Mouse (Mus musculus) hindbrain, embryonic 12.5 days (tissue): ENCODE measurements around the gene 4833439L19Rik. TPM values are rescaled to one million over a fixed set of nuclear protein-coding genes. Genes with fewer than 3 reads are reported as not detected.

Experiments used
- ATAC-seq: fragments of 200-750 bp; cut with Nextera tagmentation; 2 replicates; pipeline ENCODE4 v1.8.0; 2017; ENCODE audit warnings: moderate TSS enrichment; ENCODE audit not compliant: low FRiP score
- H3K27ac ChIP-seq: fragments of 300-500 bp; sonication (generic); 2 replicates; pipeline ENCODE4 v1.5.1; 2016; ENCODE audit warnings: mild to moderate bottlenecking
- H3K27me3 ChIP-seq: fragments of 300-500 bp; sonication (generic); 2 replicates; pipeline ENCODE4 v1.6.1; 2016; ENCODE audit warnings: mild to moderate bottlenecking
- H3K36me3 ChIP-seq: fragments of 300-500 bp; sonication (generic); 2 replicates; pipeline ENCODE4 v1.6.1; 2016; ENCODE audit warnings: mild to moderate bottlenecking
- H3K4me1 ChIP-seq: fragments of 300-500 bp; sonication (generic); 2 replicates; pipeline ENCODE4 v1.6.1; 2016
- H3K4me2 ChIP-seq: fragments of 300-500 bp; sonication (generic); replicated peaks from 2 replicates; pipeline ENCODE4 v1.6.1; 2016; ENCODE audit warnings: mild to moderate bottlenecking
- H3K4me3 ChIP-seq: fragments of 300-500 bp; sonication (generic); 2 replicates; pipeline ENCODE4 v1.5.1; 2016; ENCODE audit warnings: mild to moderate bottlenecking
- H3K9ac ChIP-seq: fragments of 300-500 bp; sonication (generic); 2 replicates; pipeline ENCODE4 v1.6.1; 2016; ENCODE audit warnings: mild to moderate bottlenecking, moderate library complexity
- H3K9me3 ChIP-seq: fragments of 300-500 bp; sonication (generic); replicated peaks from 2 replicates; pipeline ENCODE4 v1.6.1; 2016; ENCODE audit warnings: mild to moderate bottlenecking
- WGBS: fragments of 180-500 bp; shearing (Covaris S2); methylation state at CpG from one replicate; pipeline ENCODE4 v1.1.7; 2016; 5-methylcytosine and 5-hydroxymethylcytosine counted together
- polyA plus RNA-seq: library from polyadenylated mRNA; unstranded; fragments of >200 nt; fragmentation: Nextera tagmentation; extraction: Ambion mirVana; gene quantifications from 2 replicates; pipeline ENCODE4 v1.2.1, GENCODE M21; 2016

Gene 4833439L19Rik
- polyA plus RNA-seq, 1 experiment from 2014 or later, result 235 TPM

GRCm38 (mm10) chr13:54560608-54561007, 4.6 kb downstream of the 4833439L19Rik start:
- Histone ChIP-seq H3K27me3 (no peaks in the 10 kb centered on the region), H3K4me2 (no peak overlapping the region), H3K9me3 (no peaks in the 10 kb centered on the region), H3K4me1 (peaks cover 15% of the 10 kb centered on the region), H3K36me3 (peaks cover 70% of the 10 kb centered on the region), H3K4me3 (no peak overlapping the region), H3K9ac (no peak overlapping the region), H3K27ac (no peak overlapping the region)
- WGBS, result 94% methylated on average over 7 of the region's 7 CpGs
- no peak for ATAC-seq

GRCm38 (mm10) chr13:54559656-54560055, 5.6 kb downstream of the 4833439L19Rik start:
- 95% methylated on average over 2 of the region's 2 CpGs for WGBS
- H3K27ac ChIP-seq, result no peak overlapping the region
- H3K9me3 ChIP-seq, result no peaks in the 10 kb centered on the region
- H3K4me3 ChIP-seq, result no peak overlapping the region
- no peak overlapping the region for H3K9ac ChIP-seq
- no peaks in the 10 kb centered on the region for H3K27me3 ChIP-seq
- H3K36me3 ChIP-seq, result peaks cover 79% of the 10 kb centered on the region
- H3K4me1 ChIP-seq, result peaks cover 12% of the 10 kb centered on the region
- ATAC-seq, result no peak
- H3K4me2 ChIP-seq, result no peak overlapping the region

DNA sequence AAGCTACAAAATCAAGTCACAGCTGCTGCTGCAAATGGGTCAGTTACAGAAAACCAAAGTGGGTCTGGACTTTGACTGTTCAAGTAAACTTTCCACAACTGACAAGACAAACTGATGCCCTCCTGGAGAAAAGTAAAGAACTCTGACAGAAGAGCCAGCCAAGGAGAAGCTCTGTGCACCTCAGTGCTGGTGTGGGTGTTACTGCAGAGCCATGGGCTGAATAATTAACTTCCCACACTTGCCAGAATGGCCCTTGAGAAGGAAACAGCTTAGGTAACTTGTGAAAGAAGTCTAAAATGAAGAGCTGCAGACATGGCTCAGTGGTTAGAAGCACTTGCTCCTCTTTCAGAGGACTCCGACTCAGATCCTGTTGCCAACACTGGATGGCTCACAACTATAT, 7.6 kb downstream of the 4833439L19Rik start:
- ATAC-seq, result no peak
- Histone ChIP-seq H3K9me3 (no peaks in the 10 kb centered on the region), H3K4me3 (no peak overlapping the region), H3K9ac (no peak overlapping the region), H3K4me1 (no peaks in the 10 kb centered on the region), H3K27ac (no peak overlapping the region), H3K4me2 (no peak overlapping the region), H3K27me3 (no peaks in the 10 kb centered on the region), H3K36me3 (peaks cover 96% of the 10 kb centered on the region)
- 92% methylated on average over 1 of the region's 1 CpGs for WGBS

GRCm38 (mm10) chr13:54556796-54557195, 8.4 kb downstream of the 4833439L19Rik start:
- Histone ChIP-seq H3K36me3 (peaks cover 97% of the 10 kb centered on the region), H3K9ac (no peak overlapping the region), H3K4me2 (no peak overlapping the region), H3K27ac (no peak overlapping the region), H3K27me3 (no peaks in the 10 kb centered on the region), H3K9me3 (no peaks in the 10 kb centered on the region), H3K4me3 (no peak overlapping the region), H3K4me1 (no peaks in the 10 kb centered on the region)
- 95% methylated on average over 3 of the region's 3 CpGs for WGBS
- ATAC-seq, result no peak

- no peaks in the 10 kb centered on the region for H3K4me1 ChIP-seq
- no peaks in the 10 kb centered on the region for H3K27me3 ChIP-seq
- H3K9me3 ChIP-seq, result no peaks in the 10 kb centered on the region
- WGBS, result 94% methylated on average over 9 of the region's 9 CpGs
- peaks cover 97% of the 10 kb centered on the region for H3K36me3 ChIP-seq
- no peak for ATAC-seq
- H3K27ac ChIP-seq, result no peak overlapping the region
- no peak overlapping the region for H3K9ac ChIP-seq
- no peak overlapping the region for H3K4me2 ChIP-seq
- no peak overlapping the region for H3K4me3 ChIP-seq
Measured at GRCm38 (mm10) chr13:54556176-54556575, 9.1 kb downstream of the 4833439L19Rik start.

- Histone ChIP-seq H3K4me3 (no peak overlapping the region), H3K36me3 (peaks cover 64% of the 10 kb centered on the region), H3K9me3 (no peaks in the 10 kb centered on the region), H3K27me3 (no peaks in the 10 kb centered on the region), H3K27ac (no peak overlapping the region), H3K9ac (no peak overlapping the region), H3K4me2 (no peak overlapping the region), H3K4me1 (no peaks in the 10 kb centered on the region)
- ATAC-seq, result no peak
- 87% methylated on average over 7 of the region's 7 CpGs for WGBS
Measured at GRCm38 (mm10) chr13:54548036-54548435, 17.2 kb downstream of the 4833439L19Rik start.

GRCm38 (mm10) chr13:54532134-54532533, 33.1 kb downstream of the 4833439L19Rik start:
- no peak for ATAC-seq
- no peak overlapping the region for H3K4me3 ChIP-seq
- peaks cover 74% of the 10 kb centered on the region for H3K36me3 ChIP-seq
- no peak overlapping the region for H3K27ac ChIP-seq
- no peak overlapping the region for H3K9ac ChIP-seq
- no peak overlapping the region for H3K4me2 ChIP-seq
- H3K27me3 ChIP-seq, result no peaks in the 10 kb centered on the region
- no peaks in the 10 kb centered on the region for H3K4me1 ChIP-seq
- no peaks in the 10 kb centered on the region for H3K9me3 ChIP-seq

GRCm38 (mm10) chr13:54527140-54527539, 38.1 kb downstream of the 4833439L19Rik start:
- Histone ChIP-seq H3K36me3 (peaks cover 76% of the 10 kb centered on the region), H3K27ac (no peak overlapping the region), H3K4me2 (no peak overlapping the region), H3K4me1 (no peaks in the 10 kb centered on the region), H3K4me3 (no peak overlapping the region), H3K9me3 (no peaks in the 10 kb centered on the region), H3K9ac (no peak overlapping the region), H3K27me3 (no peaks in the 10 kb centered on the region)
- ATAC-seq, result no peak
- WGBS, result 90% methylated on average over 6 of the region's 6 CpGs

- Histone ChIP-seq H3K36me3 (peaks cover 23% of the 10 kb centered on the region), H3K4me1 (no peaks in the 10 kb centered on the region), H3K9me3 (no peaks in the 10 kb centered on the region), H3K9ac (no peak overlapping the region), H3K27me3 (no peaks in the 10 kb centered on the region), H3K4me3 (no peak overlapping the region), H3K27ac (no peak overlapping the region), H3K4me2 (no peak overlapping the region)
- ATAC-seq, result no peak
Measured at GRCm38 (mm10) chr13:54521181-54521580, 44.1 kb downstream of the 4833439L19Rik start.

DNA sequence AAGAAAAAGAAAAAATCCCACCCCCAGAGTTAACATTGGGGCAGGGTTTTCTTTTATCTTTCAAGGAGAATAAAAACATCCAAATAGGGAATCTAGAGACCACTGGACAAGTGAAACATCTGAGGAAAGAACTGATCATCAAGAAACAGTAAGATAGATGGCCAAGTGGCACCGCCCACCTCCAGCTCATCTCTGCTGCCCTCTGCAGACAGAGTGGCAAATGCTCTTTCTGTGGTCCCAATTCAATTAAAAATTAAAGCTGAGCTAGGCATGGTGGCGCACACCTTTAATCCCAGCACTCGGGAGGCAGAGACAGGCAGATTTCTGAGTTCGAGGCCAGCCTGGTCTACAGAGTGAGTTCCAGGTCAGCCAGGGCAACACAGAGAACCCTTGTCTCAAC, 45.0 kb downstream of the 4833439L19Rik start:
- Histone ChIP-seq H3K4me1 (no peaks in the 10 kb centered on the region), H3K9me3 (no peaks in the 10 kb centered on the region), H3K27me3 (no peaks in the 10 kb centered on the region), H3K36me3 (peaks cover 20% of the 10 kb centered on the region), H3K9ac (no peak overlapping the region), H3K27ac (no peak overlapping the region), H3K4me3 (no peak overlapping the region), H3K4me2 (no peak overlapping the region)
- 89% methylated on average over 4 of the region's 4 CpGs for WGBS
- ATAC-seq, result no peak

DNA sequence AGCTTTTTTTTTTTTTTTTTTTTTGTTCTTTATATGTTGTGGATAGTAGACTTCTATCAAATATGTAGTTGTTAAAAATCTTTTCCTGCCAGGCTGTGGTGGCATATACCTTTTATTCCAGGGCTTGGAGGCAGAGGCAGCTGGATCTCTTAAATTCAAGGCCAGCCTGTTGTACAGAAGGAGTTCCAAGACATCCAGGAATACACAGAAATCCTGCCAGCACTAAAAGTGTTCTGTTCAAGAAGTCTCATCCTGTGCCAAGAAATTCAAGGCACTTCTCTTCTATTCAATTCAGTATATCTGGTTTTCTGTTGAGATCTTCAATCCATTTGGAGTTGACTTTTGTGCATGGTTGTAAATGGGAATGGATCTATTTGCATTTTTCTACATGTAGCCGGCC, 59.3 kb downstream of the 4833439L19Rik start:
- Histone ChIP-seq H3K27me3 (peaks cover 3% of the 10 kb centered on the region; the same call in 1 of the 2 replicates), H3K4me3 (no peak overlapping the region), H3K36me3 (no peaks in the 10 kb centered on the region), H3K4me2 (no peak overlapping the region), H3K4me1 (peaks cover 11% of the 10 kb centered on the region), H3K27ac (no peak overlapping the region), H3K9me3 (no peaks in the 10 kb centered on the region), H3K9ac (no peak overlapping the region)
- 94% methylated on average over 1 of the region's 1 CpGs for WGBS
- ATAC-seq, result no peak

DNA sequence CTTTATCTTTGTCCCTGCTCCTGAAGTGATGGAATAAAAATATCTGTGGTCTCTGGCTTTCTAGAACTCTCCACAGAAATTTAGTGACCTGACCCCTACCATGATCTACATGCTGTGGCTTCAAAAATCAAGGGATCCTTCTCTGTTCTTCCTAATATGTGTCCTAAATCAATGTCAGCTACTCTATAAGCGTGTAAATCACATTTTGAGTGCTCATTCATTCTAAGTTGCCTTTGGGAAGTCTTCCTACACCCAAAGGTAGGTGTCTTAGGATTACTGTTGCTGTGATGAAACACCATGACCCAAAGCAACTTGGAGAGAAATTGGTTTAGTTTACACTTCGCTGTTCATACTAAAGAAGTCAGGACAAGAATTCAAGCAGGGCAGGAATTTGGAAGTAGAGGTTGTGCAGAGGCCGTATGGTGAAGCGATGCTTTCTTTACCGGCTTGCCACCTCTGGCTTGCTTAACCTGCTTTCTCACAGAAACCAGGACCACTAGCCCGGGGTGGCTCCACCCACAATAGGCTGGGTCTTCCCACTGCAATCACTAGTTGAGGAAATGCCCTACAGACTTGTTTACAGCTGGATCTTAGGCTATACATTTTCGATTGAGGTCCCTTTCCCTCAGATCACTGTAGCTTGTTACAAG, 60.5 kb downstream of the 4833439L19Rik start:
- WGBS, result 42% methylated on average over 7 of the region's 7 CpGs
- H3K4me2 ChIP-seq, result peak overlapping the region; percentile 60
- peak overlapping the region; percentile 59 for H3K4me3 ChIP-seq
- peak overlapping the region; percentile 70; the same call in 1 of the 2 replicates for H3K27ac ChIP-seq
- no peaks in the 10 kb centered on the region for H3K9me3 ChIP-seq
- H3K36me3 ChIP-seq, result no peaks in the 10 kb centered on the region
- H3K4me1 ChIP-seq, result peaks cover 11% of the 10 kb centered on the region
- ATAC-seq, result no peak
- peaks cover 3% of the 10 kb centered on the region; the same call in 1 of the 2 replicates for H3K27me3 ChIP-seq
- peak overlapping the region; percentile 84 for H3K9ac ChIP-seq
